Mouse (Mus musculus): ENCODE results near the gene Col4a5. TPM values are rescaled to one million over a fixed set of nuclear protein-coding genes. Genes with fewer than 3 reads are reported as not detected.
A peak's percentile ranks its signal among the peaks of the same experiment; 100 is the strongest.

The Col4a5 gene
- polyA plus RNA-seq (2012; rRNA removed) = 2.8 TPM in 2 replicates

DNA sequence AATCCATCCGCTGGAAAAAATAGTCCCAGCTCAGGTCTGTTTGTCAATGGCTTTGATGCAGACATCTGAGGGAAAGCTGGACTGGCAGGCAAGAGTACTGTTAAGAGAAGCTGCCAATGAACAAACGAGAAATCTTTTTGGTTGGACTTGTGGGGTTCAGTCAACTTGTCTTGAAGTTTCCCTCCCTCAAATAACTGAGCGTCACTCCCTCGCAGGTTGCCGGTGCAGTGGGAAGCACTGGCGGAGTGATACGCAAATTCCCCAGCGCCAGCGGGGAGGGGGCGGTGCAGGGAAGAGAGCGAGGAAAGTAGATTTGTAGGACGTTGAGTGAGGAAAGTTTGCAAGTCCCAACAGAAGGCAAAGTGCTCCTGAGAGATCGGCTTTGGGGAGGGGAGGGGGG is at the start of gene Col4a5:
TSS of gene Col4a5 (plus strand) at position 276 of the 400 bp plus-strand sequence.
- H3K27ac ChIP-seq (ENCODE audit: control insufficient read depth, insufficient read depth, low read depth, low read length) = peak within 1 kb of the TSS; percentile 58
- H3K36me3 ChIP-seq (ENCODE audit: control insufficient read depth, insufficient read depth, low read length) = no peaks in the 10 kb centered on the region
- no peaks in the 10 kb centered on the region for H3K27me3 ChIP-seq (ENCODE audit: control insufficient read depth, insufficient read depth, low read length)
- TF ChIP-seq POLR2A (IDR thresholded peaks at IDR 0.05; ENCODE audit: control insufficient read depth, low read depth, low read length) = no peak
- TF ChIP-seq CTCF (IDR thresholded peaks at IDR 0.05; ENCODE audit: control insufficient read depth, insufficient read depth, insufficient replicate concordance, low read depth, low read length) = no peak
- no peaks in the 10 kb centered on the region for H3K4me1 ChIP-seq (ENCODE audit: control insufficient read depth, insufficient read depth, low read length)
- H3K4me3 ChIP-seq (ENCODE audit: control insufficient read depth, low read depth, low read length) = peak within 1 kb of the TSS; percentile 83

DNA sequence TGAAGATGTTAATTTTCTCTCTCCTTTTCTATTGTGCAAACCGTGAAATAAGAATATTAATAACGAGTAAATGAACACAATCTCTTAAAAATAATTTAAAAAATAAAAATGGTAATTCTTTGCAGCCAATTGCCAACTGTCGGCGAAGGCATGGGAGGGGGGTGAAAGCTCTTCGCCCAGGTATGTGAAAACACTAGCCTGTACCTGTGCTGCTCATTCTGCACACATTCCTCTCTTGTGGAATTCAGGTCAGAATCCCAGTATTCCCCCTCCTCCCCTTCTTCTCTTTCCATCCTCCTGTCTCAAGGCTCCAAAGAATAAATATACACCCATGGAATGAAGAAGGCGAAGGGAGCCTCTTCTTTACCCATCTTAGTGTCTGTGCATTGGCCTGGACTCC is 38.4 kb upstream of the Col4a5 start:
- Histone ChIP-seq H3K27me3 (ENCODE audit: control insufficient read depth, insufficient read depth, low read length) (no peaks in the 10 kb centered on the region), H3K27ac (ENCODE audit: control insufficient read depth, insufficient read depth, low read depth, low read length) (no peak overlapping the region), H3K4me3 (ENCODE audit: control insufficient read depth, low read depth, low read length) (no peak overlapping the region), H3K36me3 (ENCODE audit: control insufficient read depth, insufficient read depth, low read length) (no peaks in the 10 kb centered on the region), H3K4me1 (ENCODE audit: control insufficient read depth, insufficient read depth, low read length) (no peaks in the 10 kb centered on the region)
- TF ChIP-seq POLR2A (IDR thresholded peaks at IDR 0.05; ENCODE audit: control insufficient read depth, low read depth, low read length) (no peak), CTCF (IDR thresholded peaks at IDR 0.05; ENCODE audit: control insufficient read depth, insufficient read depth, insufficient replicate concordance, low read depth, low read length) (no peak)

DNA sequence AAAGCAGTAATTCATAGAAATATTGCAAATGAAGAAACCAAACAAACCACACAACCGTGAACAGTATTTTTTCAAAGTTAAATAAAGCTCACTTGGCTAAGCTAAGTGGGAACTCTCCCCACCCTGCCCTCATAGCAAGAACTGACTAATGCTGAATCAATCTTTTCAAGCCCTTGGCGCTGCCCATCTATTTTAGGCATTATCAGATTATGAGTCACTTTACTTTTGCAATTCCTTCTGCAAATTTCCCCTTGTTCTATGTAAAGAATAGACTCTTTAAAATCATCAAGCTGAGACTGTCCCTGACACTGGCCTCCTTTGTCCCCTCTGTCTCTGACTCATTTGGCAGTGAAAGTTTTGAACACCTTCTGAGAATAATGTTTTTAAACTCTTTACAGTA is 35.8 kb upstream of the Col4a5 start:
- Histone ChIP-seq H3K4me1 (ENCODE audit: control insufficient read depth, insufficient read depth, low read length) (no peaks in the 10 kb centered on the region), H3K27ac (ENCODE audit: control insufficient read depth, insufficient read depth, low read depth, low read length) (no peak overlapping the region), H3K36me3 (ENCODE audit: control insufficient read depth, insufficient read depth, low read length) (no peaks in the 10 kb centered on the region), H3K27me3 (ENCODE audit: control insufficient read depth, insufficient read depth, low read length) (no peaks in the 10 kb centered on the region), H3K4me3 (ENCODE audit: control insufficient read depth, low read depth, low read length) (no peak overlapping the region)
- no peak for TF ChIP-seq CTCF (IDR thresholded peaks at IDR 0.05; ENCODE audit: control insufficient read depth, insufficient read depth, insufficient replicate concordance, low read depth, low read length)

DNA sequence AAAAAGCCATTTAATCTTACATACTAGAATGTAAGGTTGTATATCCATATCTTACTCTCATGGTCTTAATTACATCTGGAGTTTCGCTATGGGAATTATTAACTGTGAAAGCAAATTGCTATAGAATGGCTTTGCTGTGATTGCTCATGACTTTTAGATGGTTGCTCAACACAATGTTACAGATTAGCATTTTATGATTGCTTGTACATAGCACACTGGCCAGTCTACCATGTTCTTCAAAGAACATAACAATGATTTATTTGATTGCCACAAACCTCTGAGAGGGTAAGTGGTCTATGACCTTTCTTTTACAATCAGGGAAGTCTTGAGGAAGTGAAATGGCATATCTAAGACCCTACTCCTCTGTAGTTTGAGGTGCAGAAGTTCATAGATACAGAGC is 27.2 kb upstream of the Col4a5 start:
- no peaks in the 10 kb centered on the region for H3K4me1 ChIP-seq (ENCODE audit: control insufficient read depth, insufficient read depth, low read length)
- no peaks in the 10 kb centered on the region for H3K36me3 ChIP-seq (ENCODE audit: control insufficient read depth, insufficient read depth, low read length)
- no peak overlapping the region for H3K27ac ChIP-seq (ENCODE audit: control insufficient read depth, insufficient read depth, low read depth, low read length)
- H3K27me3 ChIP-seq (ENCODE audit: control insufficient read depth, insufficient read depth, low read length) = no peaks in the 10 kb centered on the region
- H3K4me3 ChIP-seq (ENCODE audit: control insufficient read depth, low read depth, low read length) = no peak overlapping the region
- TF ChIP-seq POLR2A (IDR thresholded peaks at IDR 0.05; ENCODE audit: control insufficient read depth, low read depth, low read length) (no peak), CTCF (IDR thresholded peaks at IDR 0.05; ENCODE audit: control insufficient read depth, insufficient read depth, insufficient replicate concordance, low read depth, low read length) (no peak)

DNA sequence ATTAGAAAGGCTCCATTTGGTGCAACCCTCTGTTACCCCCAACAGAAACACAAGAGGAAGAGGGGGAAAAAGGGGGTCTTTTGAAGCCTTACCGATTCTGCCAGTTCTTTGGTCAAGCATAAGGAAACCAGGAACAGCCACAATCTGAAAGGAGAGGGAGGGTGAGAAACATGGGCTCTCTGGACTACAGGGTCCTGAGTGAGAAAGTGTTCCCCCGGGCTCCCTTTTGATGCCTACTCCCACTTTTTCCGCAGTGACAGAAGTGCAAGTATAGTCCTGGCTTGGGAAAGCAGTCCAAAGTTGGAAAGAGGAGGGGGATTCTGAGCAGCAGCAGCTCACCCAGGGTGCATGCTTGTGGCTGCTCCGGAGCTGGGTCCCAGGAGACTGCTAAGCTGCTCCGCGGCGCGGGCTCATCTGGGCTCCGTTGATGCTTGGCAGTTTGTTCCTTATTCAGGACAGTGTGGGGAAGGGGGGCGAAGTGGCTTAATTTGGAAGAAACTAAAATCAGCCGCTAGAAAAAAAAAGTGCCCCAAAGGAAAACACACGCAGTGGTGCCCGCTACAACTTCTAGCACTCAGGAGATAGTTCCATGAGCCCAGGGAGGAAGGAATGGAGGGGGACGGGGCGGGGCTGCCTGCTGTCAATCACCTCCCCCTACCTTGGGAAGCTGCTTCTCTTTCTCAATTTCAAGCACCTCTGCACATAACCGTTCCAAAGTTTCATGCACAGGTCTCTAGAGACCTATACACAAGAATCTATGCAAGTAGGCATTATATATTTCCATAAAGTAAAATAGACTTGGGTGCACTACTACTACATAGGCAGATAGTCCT is 1.5 kb upstream of the Col4a5 start, which contains the start of gene Col4a6:
TSS of gene Col4a6 (minus strand) at position 607 of the 833 bp plus-strand sequence.
- Histone ChIP-seq H3K27ac (ENCODE audit: control insufficient read depth, insufficient read depth, low read depth, low read length) (no peak within 1 kb of the TSS), H3K36me3 (ENCODE audit: control insufficient read depth, insufficient read depth, low read length) (no peaks in the 10 kb centered on the region)

DNA sequence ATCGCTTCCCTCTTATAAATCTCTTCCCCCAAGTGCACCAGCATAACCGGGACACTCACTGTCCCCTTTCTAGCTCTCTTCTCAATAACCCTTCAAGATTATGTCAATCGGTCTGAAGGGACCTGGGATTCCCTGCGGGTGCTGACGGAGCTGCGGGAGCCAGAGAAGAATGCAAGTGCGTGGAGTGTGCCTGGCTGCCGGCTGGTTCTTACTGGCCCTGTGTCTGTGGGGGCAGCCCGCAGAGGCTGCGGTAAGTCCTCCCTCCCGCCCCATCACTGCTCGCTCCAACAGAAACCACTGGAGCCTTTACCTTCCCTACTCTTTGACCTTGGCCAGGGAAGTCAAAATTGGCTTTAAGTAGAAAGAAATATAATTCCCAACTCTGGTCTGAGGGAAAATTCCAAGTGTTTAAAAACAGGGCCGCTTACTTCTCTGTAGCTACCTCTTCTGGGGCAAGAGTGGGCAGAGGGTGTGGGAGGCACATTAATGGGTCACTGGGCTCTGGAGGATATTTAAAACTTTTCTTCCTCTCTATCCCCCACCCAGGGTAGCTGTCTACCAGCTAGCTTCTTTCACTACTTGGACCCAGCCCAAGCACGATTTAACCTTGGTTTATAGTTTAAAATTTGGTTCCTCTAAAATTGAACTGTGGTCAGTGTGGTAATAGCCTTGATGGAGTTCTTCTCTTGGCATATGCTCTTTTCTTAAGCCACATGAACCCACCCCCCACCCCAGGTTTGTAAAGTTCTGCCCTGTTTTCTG is 562 bp downstream of the Col4a5 start:
- Histone ChIP-seq H3K27me3 (ENCODE audit: control insufficient read depth, insufficient read depth, low read length) (no peaks in the 10 kb centered on the region), H3K36me3 (ENCODE audit: control insufficient read depth, insufficient read depth, low read length) (no peaks in the 10 kb centered on the region), H3K4me3 (ENCODE audit: control insufficient read depth, low read depth, low read length) (peak overlapping the region; percentile 83), H3K4me1 (ENCODE audit: control insufficient read depth, insufficient read depth, low read length) (no peaks in the 10 kb centered on the region), H3K27ac (ENCODE audit: control insufficient read depth, insufficient read depth, low read depth, low read length) (peak overlapping the region; percentile 58)
- TF ChIP-seq POLR2A (IDR thresholded peaks at IDR 0.05; ENCODE audit: control insufficient read depth, low read depth, low read length) (no peak), CTCF (IDR thresholded peaks at IDR 0.05; ENCODE audit: control insufficient read depth, insufficient read depth, insufficient replicate concordance, low read depth, low read length) (no peak)

More for the DNA sequence above, 1.5 kb upstream of the Col4a5 start, which contains the start of gene Col4a6:
- TF ChIP-seq CTCF (IDR thresholded peaks at IDR 0.05; ENCODE audit: control insufficient read depth, insufficient read depth, insufficient replicate concordance, low read depth, low read length) (no peak), POLR2A (IDR thresholded peaks at IDR 0.05; ENCODE audit: control insufficient read depth, low read depth, low read length) (no peak)
- Histone ChIP-seq H3K4me1 (ENCODE audit: control insufficient read depth, insufficient read depth, low read length) (no peaks in the 10 kb centered on the region), H3K27me3 (ENCODE audit: control insufficient read depth, insufficient read depth, low read length) (no peaks in the 10 kb centered on the region), H3K4me3 (ENCODE audit: control insufficient read depth, low read depth, low read length) (peak within 1 kb of the TSS; percentile 53)

DNA sequence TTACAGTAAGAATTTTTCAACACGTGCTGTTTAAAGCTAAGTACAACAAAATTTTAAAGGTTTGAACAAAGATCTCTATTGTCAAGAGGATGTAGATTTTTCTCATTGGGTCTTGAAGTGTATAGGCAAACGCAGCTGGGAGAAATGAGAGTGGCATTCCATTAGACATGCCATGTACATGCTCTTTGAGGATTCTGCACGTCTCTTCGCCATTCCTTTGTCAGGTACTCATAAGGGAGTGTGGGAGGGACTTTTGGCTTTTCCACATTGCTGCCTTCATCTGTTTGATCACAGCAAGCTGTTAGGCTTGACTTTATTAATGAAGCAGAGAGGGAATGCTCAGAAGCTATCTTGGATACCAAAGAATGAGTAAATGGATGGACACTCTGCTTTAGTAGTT is 19.4 kb downstream of the Col4a5 start:
- Histone ChIP-seq H3K36me3 (ENCODE audit: control insufficient read depth, insufficient read depth, low read length) (no peaks in the 10 kb centered on the region), H3K4me3 (ENCODE audit: control insufficient read depth, low read depth, low read length) (no peak overlapping the region), H3K27me3 (ENCODE audit: control insufficient read depth, insufficient read depth, low read length) (no peaks in the 10 kb centered on the region), H3K27ac (ENCODE audit: control insufficient read depth, insufficient read depth, low read depth, low read length) (no peak overlapping the region), H3K4me1 (ENCODE audit: control insufficient read depth, insufficient read depth, low read length) (no peaks in the 10 kb centered on the region)
- TF ChIP-seq POLR2A (IDR thresholded peaks at IDR 0.05; ENCODE audit: control insufficient read depth, low read depth, low read length) (no peak), CTCF (IDR thresholded peaks at IDR 0.05; ENCODE audit: control insufficient read depth, insufficient read depth, insufficient replicate concordance, low read depth, low read length) (no peak)
